Mouse (Mus musculus): ENCODE results near the gene Prss23.

DNA sequence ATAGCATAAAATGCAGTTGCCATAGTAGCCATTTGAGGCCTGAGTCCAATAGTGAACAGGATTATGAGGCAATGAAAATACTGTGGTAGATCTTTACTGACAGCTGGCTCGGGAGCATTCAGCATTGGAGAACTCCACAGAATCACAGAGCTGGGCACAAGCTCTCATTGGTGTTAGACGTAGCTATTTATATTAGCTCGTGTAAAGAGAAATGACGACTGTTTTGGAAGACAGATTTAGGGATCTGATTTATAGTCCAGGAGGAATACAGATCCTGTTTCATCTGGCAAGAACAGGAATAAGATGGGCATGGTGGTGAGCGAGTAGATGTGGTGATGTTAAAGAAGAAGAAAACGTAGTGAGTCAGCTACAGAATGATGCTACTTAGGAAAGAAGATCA lies 12.4 kb upstream of the Prss23 start:
- no peak for TF ChIP-seq ZKSCAN1 (IDR thresholded peaks at IDR 0.05; ENCODE audit: low read depth, low read length)
- TF ChIP-seq CTCF (IDR thresholded peaks at IDR 0.05 in 2 of 3, conservative IDR thresholded peaks at IDR 0.05 in 1 of 3; ENCODE audit: control insufficient read depth in 1 of 3, insufficient read depth in 1 of 3, low read depth in 2 of 3, low read length in 3 of 3, poor library complexity in 1 of 3, severe bottlenecking in 1 of 3), result no peak
- no peak for TF ChIP-seq NELFE (IDR thresholded peaks at IDR 0.05; ENCODE audit: low read depth, low read length)
- no peak for TF ChIP-seq POLR2A (IDR thresholded peaks at IDR 0.05; ENCODE audit: control insufficient read depth in 1 of 2, insufficient read depth in 1 of 2, low read depth in 1 of 2, low read length in 2 of 2, poor library complexity in 1 of 2)
- no peak for TF ChIP-seq GATA1 (IDR thresholded peaks at IDR 0.05; ENCODE audit: low read depth, low read length)
- no peak for TF ChIP-seq ZNF384 (IDR thresholded peaks at IDR 0.05; ENCODE audit: low read depth, low read length)
- TF ChIP-seq USF2 (IDR thresholded peaks at IDR 0.05; ENCODE audit: borderline replicate concordance in 1 of 2, insufficient read depth in 1 of 2, low read depth in 1 of 2, low read length in 2 of 2), result no peak
- no peak for TF ChIP-seq MAZ (IDR thresholded peaks at IDR 0.05; ENCODE audit: low read depth, low read length)
- no peak for TF ChIP-seq NRF1 (IDR thresholded peaks at IDR 0.05; ENCODE audit: insufficient read depth, low read depth, low read length, poor library complexity, severe bottlenecking)
- TF ChIP-seq EP300 (IDR thresholded peaks at IDR 0.05; ENCODE audit: low read depth in 1 of 2, low read length in 2 of 2), result no peak
- no peak for TF ChIP-seq POLR2AphosphoS5 (IDR thresholded peaks at IDR 0.05; ENCODE audit: borderline replicate concordance, low read depth, low read length)
- no peak for TF ChIP-seq MAFK (IDR thresholded peaks at IDR 0.05; ENCODE audit: borderline replicate concordance, low read depth, low read length)
- TF ChIP-seq CHD2 (IDR thresholded peaks at IDR 0.05; ENCODE audit: low read length), result no peak

All from MEL (cell line).